Mouse (Mus musculus): ENCODE data around the gene Morn4.
"Not testable (repeated sequence)": the region's sequence is repeated elsewhere in the genome, so short reads cannot be mapped to it uniquely, and the experiment has no call there.

Gene Morn4

GRCm38 (mm10) chr19:42085690-42086089 is 467 bp downstream of the Morn4 start:
- DNase-seq (ENCODE audit: low spot score in 2 of 2), result no peak

DNA sequence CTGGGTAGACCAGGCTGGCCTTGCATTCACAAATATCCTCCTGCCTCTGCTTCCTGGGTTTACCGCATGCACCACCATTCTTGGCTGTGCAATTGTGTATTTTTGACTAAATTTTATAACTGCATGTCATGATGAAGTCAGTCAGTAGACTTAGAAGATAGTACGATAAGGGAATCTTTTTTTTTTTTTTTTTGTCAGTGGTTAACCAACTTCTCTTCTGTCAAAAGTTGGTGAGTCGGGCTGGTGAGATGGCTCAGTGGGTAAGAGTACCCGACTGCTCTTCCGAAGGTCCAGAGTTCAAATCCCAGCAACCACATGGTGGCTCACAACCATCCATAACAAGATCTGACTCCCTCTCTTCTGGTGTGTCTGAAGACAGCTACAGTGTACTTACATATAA is 4.5 kb downstream of the Morn4 start:
- not testable (repeated sequence) for DNase-seq (ENCODE audit: low spot score in 2 of 2)

DNA sequence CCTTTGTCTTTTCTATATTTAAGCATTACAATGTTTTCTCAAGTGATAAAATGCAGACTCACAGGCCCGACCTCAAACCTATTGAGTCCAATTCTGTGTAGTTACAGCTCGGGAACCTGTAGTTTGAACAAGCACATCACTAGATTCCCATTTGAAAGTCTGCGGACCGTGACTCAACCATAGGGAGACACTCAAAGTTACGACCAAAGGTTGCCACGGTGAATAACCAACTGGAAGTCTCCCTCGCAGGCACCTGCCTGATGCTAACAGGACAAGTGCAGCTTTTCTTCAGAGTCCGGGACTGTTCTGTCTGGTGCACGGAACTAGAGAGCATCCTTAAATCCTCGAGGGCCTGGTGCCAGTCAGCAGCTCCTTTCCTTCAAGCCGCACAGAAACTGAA is 5.7 kb downstream of the Morn4 start:
- DNase-seq (ENCODE audit: low spot score in 2 of 2), result no peak

- no peak for DNase-seq (ENCODE audit: low spot score in 2 of 2)
Observed at GRCm38 (mm10) chr19:42079950-42080349, 6.2 kb downstream of the Morn4 start.

DNA sequence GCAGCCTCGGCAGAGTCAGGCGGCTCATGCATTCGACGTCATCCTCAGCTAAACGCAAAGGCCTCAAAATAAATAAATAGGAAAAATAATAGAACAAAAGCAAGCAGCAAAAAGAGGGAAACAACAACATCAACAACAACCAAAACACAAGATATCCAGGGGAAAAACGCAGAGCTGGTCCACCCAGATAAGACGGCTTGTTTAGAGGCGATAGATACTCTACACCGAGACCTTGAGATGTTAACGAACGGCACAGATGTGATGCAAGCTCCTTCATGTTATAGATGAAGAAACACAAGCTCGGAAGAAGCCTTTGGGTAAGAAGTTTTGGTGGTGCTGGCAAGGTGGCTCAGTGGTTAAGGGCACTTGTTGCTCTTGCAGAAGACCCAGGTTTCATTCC is 7.2 kb downstream of the Morn4 start:
- DNase-seq (ENCODE audit: low spot score in 2 of 2), result no peak

DNA sequence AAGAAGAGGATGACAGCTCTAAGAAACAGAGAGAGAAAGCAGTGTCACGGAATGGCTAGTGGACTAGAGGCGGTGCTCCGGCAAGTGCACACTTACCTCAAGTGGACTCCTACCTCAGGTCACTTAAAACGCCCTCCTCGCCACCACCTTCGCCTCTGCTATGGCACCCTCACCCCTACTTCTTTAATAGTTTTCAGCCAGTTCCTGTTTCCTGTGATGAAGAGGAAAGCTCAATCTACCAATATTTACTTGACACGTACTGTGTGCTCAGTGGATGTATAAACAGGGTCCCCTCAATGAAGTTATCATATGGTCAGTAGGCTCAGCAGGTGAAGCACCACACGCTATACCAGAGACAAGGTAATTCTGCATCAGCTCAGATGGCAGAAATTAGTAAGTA is 7.6 kb downstream of the Morn4 start:
- DNase-seq (ENCODE audit: low spot score in 2 of 2), result no peak

GRCm38 (mm10) chr19:42075992-42076391 is 10.2 kb downstream of the Morn4 start:
- DNase-seq (ENCODE audit: low spot score in 2 of 2), result no peak

GRCm38 (mm10) chr19:42075051-42075450 is 11.1 kb downstream of the Morn4 start:
- DNase-seq (ENCODE audit: low spot score in 2 of 2), result peak; percentile 30 to 46

DNA sequence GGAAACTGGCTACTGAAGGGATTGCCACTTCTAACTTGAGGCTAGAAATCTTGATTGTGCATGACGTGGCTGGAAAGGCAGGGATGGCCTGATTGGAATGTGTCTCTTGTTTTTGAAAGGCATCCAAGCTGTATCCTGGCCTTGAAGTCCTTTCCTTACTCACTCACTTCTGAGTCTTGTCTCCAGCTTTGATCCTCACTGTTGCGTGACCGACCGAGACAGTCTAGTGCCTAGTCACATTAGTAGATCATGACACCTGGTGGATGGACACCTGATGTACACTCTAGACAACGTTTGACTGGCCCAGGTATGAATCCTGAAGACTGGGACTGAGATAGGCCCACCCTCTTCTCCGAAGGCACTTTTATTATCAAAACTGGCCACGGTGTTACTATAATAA is 13.4 kb downstream of the Morn4 start:
- no peak for DNase-seq (ENCODE audit: low spot score in 2 of 2)

DNA sequence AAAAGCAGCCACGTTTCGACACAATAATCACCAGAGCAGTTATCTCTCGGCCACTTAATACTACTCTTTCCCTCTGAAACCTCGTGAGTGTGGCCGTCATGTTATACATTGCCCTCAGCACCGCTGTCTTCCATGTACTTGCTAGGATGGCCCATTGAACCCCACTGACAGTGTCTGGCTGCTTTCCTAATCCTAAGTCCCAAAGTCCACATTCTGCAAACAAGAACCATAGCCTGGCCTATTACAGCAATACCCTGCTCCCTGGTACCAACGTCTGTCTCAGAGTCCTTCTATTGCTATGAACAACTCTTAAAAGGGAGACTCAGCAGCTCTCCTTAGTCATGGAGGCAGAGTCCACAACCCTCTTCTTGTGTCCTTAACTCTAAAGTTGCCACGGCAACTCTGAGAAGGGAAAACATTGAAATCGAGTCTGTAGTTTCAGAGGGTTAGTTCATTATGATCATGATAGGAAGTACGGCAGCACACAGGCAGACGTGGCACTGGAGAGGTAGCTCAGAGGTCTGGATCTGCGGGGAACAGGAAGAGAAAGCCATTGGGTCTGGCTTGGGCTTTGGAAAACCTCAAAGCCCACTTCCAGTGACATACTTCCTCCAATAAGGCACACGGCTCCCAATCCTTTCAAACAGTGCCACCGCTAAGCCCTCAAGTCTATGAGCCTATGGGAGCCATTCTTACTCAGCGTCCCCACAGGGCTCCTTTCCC is 14.1 kb downstream of the Morn4 start:
- DNase-seq (ENCODE audit: low spot score in 2 of 2), result no peak

- no peak for DNase-seq (ENCODE audit: low spot score in 2 of 2)
Observed at GRCm38 (mm10) chr19:42071221-42071620, 14.9 kb downstream of the Morn4 start.

- peak in 1 of 2 experiments; percentile 60 for DNase-seq (ENCODE audit: low spot score in 2 of 2)
Observed at GRCm38 (mm10) chr19:42069241-42069525, 17.0 kb downstream of the Morn4 start.

GRCm38 (mm10) chr19:42068441-42069240 is 17.5 kb downstream of the Morn4 start:
- DNase-seq (ENCODE audit: low spot score in 2 of 2), result peak; percentile 27 to 59

DNA sequence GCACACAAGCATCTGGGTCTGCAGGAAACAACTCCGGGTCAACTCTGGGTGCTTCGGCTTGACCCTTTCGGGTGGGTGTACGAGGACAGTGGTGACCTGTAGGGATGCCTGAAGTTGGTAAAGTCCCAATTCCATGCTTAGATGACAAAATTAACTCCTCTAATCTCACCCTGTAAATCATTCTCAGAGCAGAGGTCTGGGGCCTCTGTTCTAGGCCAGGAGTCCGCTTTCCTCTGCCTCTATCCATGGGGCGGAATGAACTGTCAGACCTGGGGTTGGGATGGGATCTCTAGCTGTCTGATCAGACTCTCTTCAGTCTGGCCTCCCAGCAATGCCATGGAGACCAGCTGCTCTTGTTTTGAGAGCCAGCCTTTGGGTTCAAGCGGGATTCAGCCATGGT is 24.7 kb downstream of the Morn4 start:
- no peak for DNase-seq (ENCODE audit: low spot score in 2 of 2)

DNA sequence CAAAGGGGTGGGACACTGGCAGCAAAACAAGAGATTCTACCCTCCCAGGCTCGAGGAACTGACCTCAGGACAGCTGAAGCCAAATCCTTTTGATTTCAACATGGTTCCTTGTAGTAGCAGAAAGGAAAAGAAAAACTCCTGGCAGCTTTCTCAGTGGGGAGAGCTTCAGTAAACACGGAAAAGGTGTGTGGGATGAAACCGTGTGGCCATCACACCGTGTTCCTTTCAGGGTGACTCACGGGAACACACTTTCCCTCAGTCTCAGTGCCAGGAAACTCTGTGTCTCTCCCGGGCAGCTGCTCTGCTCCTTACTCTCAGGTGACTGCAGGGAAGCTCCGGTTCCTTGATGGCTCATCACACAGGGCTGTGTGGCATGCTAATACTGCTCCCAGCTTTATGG is 27.7 kb downstream of the Morn4 start:
- DNase-seq (ENCODE audit: low spot score in 2 of 2), result no peak

- DNase-seq (ENCODE audit: low spot score in 2 of 2), result no peak
Observed at GRCm38 (mm10) chr19:42056719-42057409, 29.3 kb downstream of the Morn4 start.

- DNase-seq (ENCODE audit: low spot score in 2 of 2), result peak; percentile 63 to 75
Observed at GRCm38 (mm10) chr19:42055881-42056280, 30.3 kb downstream of the Morn4 start.

GRCm38 (mm10) chr19:42054255-42054654 is 31.9 kb downstream of the Morn4 start:
- no peak for DNase-seq (ENCODE audit: low spot score in 2 of 2)

DNA sequence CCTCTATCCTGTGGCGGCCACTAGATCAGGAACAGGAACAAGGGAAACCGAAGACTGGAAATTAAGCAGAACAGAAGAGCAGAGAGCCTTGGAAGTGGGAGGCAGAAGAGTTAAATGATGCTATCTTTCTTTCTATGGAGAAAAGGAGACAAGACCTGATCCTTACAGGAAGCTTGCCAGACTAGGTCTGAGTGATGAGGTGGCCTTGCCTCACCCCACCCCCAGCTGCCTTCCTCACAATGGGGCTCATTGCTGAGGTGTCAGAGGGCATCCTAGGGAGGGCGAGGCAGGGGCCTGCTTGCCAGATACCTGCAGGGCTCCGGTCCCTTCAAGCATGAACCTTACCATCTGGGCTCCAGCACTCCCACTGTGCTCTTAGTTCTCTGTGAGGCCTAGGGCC is 34.2 kb downstream of the Morn4 start, which contains the start of gene 4933411K16Rik:
TSS of gene 4933411K16Rik (plus strand) at position 301 of the 400 bp plus-strand sequence.
- no peak for DNase-seq (ENCODE audit: low spot score in 2 of 2)

DNA sequence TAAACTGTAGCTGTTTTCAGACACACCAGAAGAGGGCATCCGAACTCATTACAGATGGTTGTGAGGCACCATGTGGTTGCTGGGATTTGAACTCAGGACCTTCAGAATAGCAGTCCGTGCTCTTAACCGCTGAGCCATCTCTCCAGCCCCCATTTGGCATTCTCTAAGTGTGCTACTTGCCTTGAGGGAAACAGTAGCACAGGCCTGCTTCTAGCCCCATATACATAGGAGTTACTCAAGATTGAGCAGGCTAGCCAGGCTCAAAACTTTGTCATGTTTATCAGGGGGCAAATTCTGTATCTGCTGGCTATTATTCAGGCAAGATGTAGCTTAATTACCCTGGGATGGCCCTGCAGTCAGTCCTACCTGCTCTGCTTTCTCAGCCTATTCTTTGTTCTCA is 34.8 kb downstream of the Morn4 start:
- no peak for DNase-seq (ENCODE audit: low spot score in 2 of 2)

- no peak for DNase-seq (ENCODE audit: low spot score in 2 of 2)
Observed at GRCm38 (mm10) chr19:42050251-42050650, 35.9 kb downstream of the Morn4 start.

GRCm38 (mm10) chr19:42045269-42046102 is 40.7 kb downstream of the Morn4 start, which contains the start of gene Hoga1:
Hoga1 (plus strand) TSS chr19:42045610.
- peak; percentile 82 to 85 for DNase-seq (ENCODE audit: low spot score in 2 of 2)
